Mouse (Mus musculus): ENCODE results near the gene Etfbkmt. TPM values are rescaled to one million over a fixed set of nuclear protein-coding genes. Genes with fewer than 3 reads are reported as not detected.

Etfbkmt gene
- 1 to 10 TPM; 1.5 to 4.3 TPM for total RNA-seq (2023)

DNA sequence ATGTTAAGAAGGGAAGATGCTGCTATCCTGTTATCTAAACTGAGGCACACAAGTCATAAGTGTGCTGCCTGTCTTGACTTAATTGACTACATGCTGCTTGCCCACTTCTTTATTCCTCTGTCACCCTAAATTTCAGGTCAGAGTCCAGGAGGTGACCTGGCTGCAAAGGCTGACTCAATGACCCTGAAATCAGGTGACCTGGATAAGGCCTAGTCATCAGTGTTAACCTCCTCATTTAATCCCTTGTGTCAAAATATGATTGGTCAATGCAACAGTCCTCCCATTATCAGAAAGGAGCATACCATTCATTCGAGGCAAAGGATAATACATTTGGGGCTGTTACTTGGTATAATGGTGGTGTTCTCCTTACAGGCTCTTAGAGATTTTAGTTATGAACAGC lies at the start of gene Etfbkmt:
TSS of gene Etfbkmt (plus strand) at position 379 of the 400 bp plus-strand sequence.

DNA sequence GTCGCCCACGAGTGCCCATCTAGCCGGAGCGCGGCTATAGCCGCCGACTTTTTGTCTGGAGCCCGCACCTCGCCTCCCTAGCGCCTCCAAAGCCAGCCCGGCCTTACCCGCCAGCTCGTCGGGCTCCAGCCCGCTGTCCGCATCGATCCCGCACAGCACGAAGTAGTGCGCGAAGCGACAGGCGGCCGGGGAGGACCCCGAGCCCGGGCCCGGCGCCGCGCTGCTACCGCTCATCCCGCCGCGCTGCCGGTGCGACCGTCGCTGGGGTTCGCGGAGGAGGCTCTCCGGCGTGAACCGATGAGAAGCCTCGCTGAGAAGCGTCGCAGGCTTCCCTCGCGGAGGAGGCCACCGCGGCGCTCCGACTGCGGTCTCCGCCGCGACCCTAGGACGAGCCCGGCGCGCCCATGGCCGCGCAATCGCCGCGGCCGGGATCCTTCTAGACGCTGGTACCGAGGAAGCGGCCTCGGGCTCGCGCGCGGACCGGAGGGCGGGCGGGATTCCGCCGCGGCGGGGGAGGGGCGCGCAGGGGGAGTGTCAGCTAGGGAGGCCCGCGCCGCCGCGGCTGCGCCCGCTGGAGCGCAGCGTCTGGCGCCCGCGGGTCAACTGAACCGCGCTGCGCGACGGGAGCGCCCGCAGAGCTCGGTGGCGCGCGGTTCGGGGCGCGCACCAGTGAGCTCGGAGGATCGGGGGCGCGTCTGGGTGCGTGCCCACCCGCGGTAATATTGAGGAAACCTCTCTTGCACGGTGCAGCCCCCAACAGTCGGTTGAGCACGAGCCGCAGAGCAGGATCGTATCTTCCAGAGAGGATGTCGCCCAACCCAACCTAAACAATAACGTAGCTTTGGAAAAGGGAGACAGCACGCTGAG lies 38.3 kb upstream of the Etfbkmt start, which contains the start of gene Dennd5b:
TSS of gene Dennd5b (minus strand) at position 605 of the 867 bp plus-strand sequence.

DNA sequence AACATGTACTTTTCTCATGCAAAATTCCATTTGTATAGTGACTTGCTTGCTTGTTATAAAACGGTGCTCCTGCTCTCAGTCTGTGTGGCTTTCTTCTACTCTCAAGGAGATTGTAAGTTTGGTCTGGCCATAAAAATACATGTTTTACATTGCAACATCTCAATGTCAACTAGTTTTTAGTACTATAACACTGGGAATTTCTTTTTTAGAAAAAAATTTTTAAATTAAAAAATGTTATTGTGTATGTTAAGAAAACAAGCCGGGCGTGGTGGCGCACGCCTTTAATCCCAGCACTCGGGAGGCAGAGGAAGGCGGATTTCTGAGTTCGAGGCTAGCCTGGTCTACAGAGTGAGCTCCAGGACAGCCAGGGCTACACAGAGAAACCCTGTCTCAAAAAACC lies 9.8 kb upstream of the Etfbkmt start, which contains the start of gene Gm10203:
TSS of gene Gm10203 (plus strand) at position 301 of the 400 bp plus-strand sequence.

DNA sequence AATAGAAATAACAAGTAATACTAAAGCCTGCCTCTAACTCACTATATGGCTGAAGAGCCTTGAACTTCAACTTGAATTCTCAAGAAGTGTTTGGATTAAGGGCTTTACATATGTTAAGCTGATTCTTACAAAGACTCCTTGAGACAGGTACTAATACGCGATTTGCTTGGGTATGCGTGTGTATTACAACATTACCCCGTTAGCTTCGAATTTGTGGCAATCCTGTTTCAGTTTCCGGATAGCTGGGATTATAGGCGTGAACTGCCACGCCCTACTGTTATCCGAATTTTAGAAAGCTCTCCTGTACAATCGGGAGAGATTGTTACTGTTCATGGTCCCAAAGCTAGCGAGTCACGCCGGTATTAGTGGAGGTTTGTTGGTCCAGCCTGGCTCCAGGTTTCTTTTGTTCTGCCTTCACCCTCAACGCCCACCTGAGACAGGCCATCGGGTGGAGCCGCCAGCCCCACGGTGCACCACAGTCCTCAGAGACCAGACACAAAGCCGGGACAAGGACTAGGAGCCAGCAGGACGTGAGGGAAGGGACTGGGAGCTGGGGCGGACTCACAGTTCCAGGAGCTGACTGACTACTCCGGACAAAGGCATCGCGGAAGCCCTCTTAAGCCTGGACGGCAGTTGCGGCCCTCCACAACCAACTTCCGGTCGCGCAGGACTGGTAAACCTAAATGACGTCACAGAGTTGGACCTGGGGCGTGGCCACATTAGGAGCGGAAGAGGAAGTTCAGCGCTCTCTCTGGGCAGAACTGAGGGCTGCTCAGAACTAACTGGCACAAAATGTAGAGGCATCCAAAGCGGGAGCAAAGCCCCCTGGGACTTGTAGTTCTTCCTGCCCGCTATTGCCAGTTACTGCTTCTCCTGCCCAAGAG lies 48.6 kb downstream of the Etfbkmt start, which contains the start of gene Amn1:
TSS of gene Amn1 (minus strand) at position 672 of the 884 bp plus-strand sequence.

Other genes with a start within 250 kb of the Etfbkmt start
- gene Caprin2, start 243.6 kb upstream of the Etfbkmt start, total RNA-seq (2023): 1 to 10 TPM; 2.3 to 3.9 TPM
- 10 to 100 TPM; 12.3 to 14.6 TPM for gene Sinhcaf, start 193.4 kb upstream of the Etfbkmt start, total RNA-seq (2023)
- 1 to 10 TPM; 1.2 to 1.6 TPM for gene Dennd5b, start 38.2 kb upstream of the Etfbkmt start, total RNA-seq (2023)
- not detected for gene Gm10203, start 9.7 kb upstream of the Etfbkmt start, total RNA-seq (2023)
- 10 to 100 TPM; 30.7 to 32.2 TPM for gene Amn1, start 48.9 kb downstream of the Etfbkmt start, total RNA-seq (2023)
- 100 to 1,000 TPM; 162 to 186 TPM for gene Resf1, start 169.6 kb downstream of the Etfbkmt start, total RNA-seq (2023)